Mouse (Mus musculus): ENCODE data around the gene Wdr31. TPM values are rescaled to one million over a fixed set of nuclear protein-coding genes. Genes with fewer than 3 reads are reported as not detected.

Gene Wdr31
- total and polyA plus RNA-seq, 2 experiments from 2014 or later, result 9.5 to 20.0 TPM

DNA sequence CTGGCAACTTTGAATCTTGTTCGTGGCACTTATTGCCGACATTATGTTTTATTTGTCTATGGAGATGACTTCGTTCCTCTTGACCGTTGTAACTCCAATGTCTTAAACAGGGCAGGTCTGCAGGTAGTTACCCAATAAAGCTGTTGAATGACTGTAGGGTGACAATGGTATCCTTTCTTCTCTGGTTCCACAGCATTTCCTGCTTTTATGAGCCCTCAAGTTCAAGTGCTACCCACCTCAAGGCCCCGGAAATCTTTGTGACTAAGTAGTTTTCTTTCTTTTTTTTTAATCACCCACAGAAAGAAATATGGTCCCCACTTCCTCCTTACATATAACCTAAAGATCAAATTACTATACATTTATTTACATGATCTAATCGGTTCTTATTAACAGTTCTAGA, 5.1 kb upstream of the Wdr31 start:
- Histone ChIP-seq H3K36me3 (ENCODE audit: insufficient read depth) (no peaks in the 10 kb centered on the region), H3K27me3 (ENCODE audit: insufficient read depth, low read length) (peaks cover 16% of the 10 kb centered on the region), H3K27ac (ENCODE audit: low read depth, low read length) (no peak overlapping the region), H3K4me2 (ENCODE audit: low read depth) (no peak overlapping the region), H3K9ac (no peak overlapping the region), H3K4me1 (ENCODE audit: insufficient read depth) (peaks cover 3% of the 10 kb centered on the region; the same call in 1 of the 2 replicates), H3K4me3 (ENCODE audit: low read depth, low read length) (no peak overlapping the region), H3K9me3 (ENCODE audit: low read length) (no peaks in the 10 kb centered on the region)
- WGBS, result 93% methylated on average over 6 of the region's 6 CpGs
- no peak for ATAC-seq
- DNase-seq, result no peak
- no peak for TF ChIP-seq CTCF (IDR thresholded peaks at IDR 0.05; ENCODE audit: low read depth)

GRCm38 (mm10) chr4:62475131-62475530, 4.4 kb upstream of the Wdr31 start:
- Histone ChIP-seq H3K4me2 (ENCODE audit: low read depth) (no peak overlapping the region), H3K4me3 (ENCODE audit: low read depth, low read length) (no peak overlapping the region), H3K9me3 (ENCODE audit: low read length) (no peaks in the 10 kb centered on the region), H3K27ac (ENCODE audit: low read depth, low read length) (no peak overlapping the region), H3K36me3 (ENCODE audit: insufficient read depth) (no peaks in the 10 kb centered on the region), H3K4me1 (ENCODE audit: insufficient read depth) (peaks cover 6% of the 10 kb centered on the region; the same call in 1 of the 2 replicates), H3K9ac (no peak overlapping the region), H3K27me3 (ENCODE audit: insufficient read depth, low read length) (peaks cover 16% of the 10 kb centered on the region)
- DNase-seq, result no peak
- no peak for TF ChIP-seq CTCF (IDR thresholded peaks at IDR 0.05; ENCODE audit: low read depth)
- 70% methylated on average over 2 of the region's 2 CpGs for WGBS
- ATAC-seq, result no peak

DNA sequence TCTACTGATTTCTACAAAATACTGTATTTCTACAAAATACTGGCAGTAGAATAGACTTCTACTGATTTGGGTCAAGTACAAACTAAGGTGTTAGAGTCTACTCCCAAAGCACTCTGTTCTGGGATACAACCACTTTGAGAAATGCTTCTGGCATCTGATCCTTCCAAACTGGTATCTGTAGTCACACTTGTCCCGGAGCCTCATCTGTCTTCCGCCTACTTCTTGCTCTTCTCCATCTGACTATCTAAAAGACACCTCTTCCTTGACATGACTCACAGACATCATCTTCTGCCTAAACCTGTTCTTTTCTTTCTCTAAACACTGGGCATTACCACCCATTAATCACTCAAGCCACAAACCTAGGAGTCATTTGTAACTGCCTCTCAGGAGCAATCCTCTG, 1.4 kb upstream of the Wdr31 start:
- ATAC-seq (no peak), DNase-seq (no peak)
- 90% methylated on average over 2 of the region's 2 CpGs for WGBS
- Histone ChIP-seq H3K27ac (ENCODE audit: low read depth, low read length) (no peak overlapping the region), H3K9ac (no peak overlapping the region), H3K27me3 (ENCODE audit: insufficient read depth, low read length) (no peaks in the 10 kb centered on the region), H3K36me3 (ENCODE audit: insufficient read depth) (no peaks in the 10 kb centered on the region), H3K4me2 (ENCODE audit: low read depth) (no peak overlapping the region), H3K9me3 (ENCODE audit: low read length) (no peaks in the 10 kb centered on the region), H3K4me3 (ENCODE audit: low read depth, low read length) (no peak overlapping the region), H3K4me1 (ENCODE audit: insufficient read depth) (0 out of 2 replicates have a peak, but pooled peaks cover 3% of the 10 kb centered on the region)
- TF ChIP-seq CTCF (IDR thresholded peaks at IDR 0.05; ENCODE audit: low read depth), result no peak

GRCm38 (mm10) chr4:62468158-62468557, 2.5 kb downstream of the Wdr31 start:
- Histone ChIP-seq H3K4me2 (ENCODE audit: low read depth) (no peak overlapping the region), H3K36me3 (ENCODE audit: insufficient read depth) (no peaks in the 10 kb centered on the region), H3K27ac (ENCODE audit: low read depth, low read length) (no peak overlapping the region), H3K4me3 (ENCODE audit: low read depth, low read length) (no peak overlapping the region), H3K27me3 (ENCODE audit: insufficient read depth, low read length) (no peaks in the 10 kb centered on the region), H3K9ac (no peak overlapping the region), H3K9me3 (ENCODE audit: low read length) (no peaks in the 10 kb centered on the region), H3K4me1 (ENCODE audit: insufficient read depth) (0 out of 2 replicates have a peak, but pooled peaks cover 3% of the 10 kb centered on the region)
- ATAC-seq (no peak), DNase-seq (no peak)
- peak; percentile 31 for TF ChIP-seq CTCF (IDR thresholded peaks at IDR 0.05; ENCODE audit: low read depth)
- 96% methylated on average over 1 of the region's 1 CpGs for WGBS

GRCm38 (mm10) chr4:62463124-62463523, 7.6 kb downstream of the Wdr31 start:
- no peaks in the 10 kb centered on the region for H3K9me3 ChIP-seq (ENCODE audit: low read length)
- TF ChIP-seq CTCF (IDR thresholded peaks at IDR 0.05; ENCODE audit: low read depth), result no peak
- H3K9ac ChIP-seq, result no peak overlapping the region
- no peak overlapping the region for H3K4me3 ChIP-seq (ENCODE audit: low read depth, low read length)
- H3K4me2 ChIP-seq (ENCODE audit: low read depth), result no peak overlapping the region
- H3K4me1 ChIP-seq (ENCODE audit: insufficient read depth), result no peaks in the 10 kb centered on the region
- ATAC-seq (no peak), DNase-seq (no peak)
- no peaks in the 10 kb centered on the region for H3K27me3 ChIP-seq (ENCODE audit: insufficient read depth, low read length)
- H3K27ac ChIP-seq (ENCODE audit: low read depth, low read length), result no peak overlapping the region
- peaks cover 6% of the 10 kb centered on the region; the same call in 1 of the 2 replicates for H3K36me3 ChIP-seq (ENCODE audit: insufficient read depth)
- 81% methylated on average over 2 of the region's 2 CpGs for WGBS

GRCm38 (mm10) chr4:62460348-62460747, 10.3 kb downstream of the Wdr31 start:
- H3K36me3 ChIP-seq (ENCODE audit: insufficient read depth), result peaks cover 11% of the 10 kb centered on the region
- WGBS, result 92% methylated on average over 8 of the region's 8 CpGs

DNA sequence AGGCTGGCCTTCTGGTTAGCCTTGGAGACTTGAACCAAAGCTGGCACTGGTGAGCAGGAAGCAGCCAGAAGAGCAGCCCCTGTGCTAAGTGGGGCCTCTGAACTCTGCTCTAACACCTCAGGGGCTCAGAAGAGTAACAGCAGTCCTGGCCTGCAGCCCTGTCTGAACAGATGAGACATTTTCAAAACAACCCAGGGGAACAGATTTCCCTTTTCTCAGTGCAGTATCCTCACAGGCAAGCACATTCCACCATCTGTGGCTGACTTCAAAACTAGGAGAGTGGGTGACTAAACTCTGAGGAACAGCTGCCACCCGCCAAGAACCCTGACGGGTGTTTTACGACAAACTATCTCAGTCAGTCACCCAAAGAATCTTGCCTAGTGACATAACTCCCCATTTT, 11.6 kb downstream of the Wdr31 start:
- Histone ChIP-seq H3K4me1 (ENCODE audit: insufficient read depth) (no peaks in the 10 kb centered on the region), H3K4me2 (ENCODE audit: low read depth) (no peak overlapping the region), H3K4me3 (ENCODE audit: low read depth, low read length) (no peak overlapping the region), H3K27ac (ENCODE audit: low read depth, low read length) (no peak overlapping the region), H3K27me3 (ENCODE audit: insufficient read depth, low read length) (no peaks in the 10 kb centered on the region), H3K36me3 (ENCODE audit: insufficient read depth) (peaks cover 11% of the 10 kb centered on the region), H3K9me3 (ENCODE audit: low read length) (no peaks in the 10 kb centered on the region), H3K9ac (no peak overlapping the region)
- DNase-seq (peak; percentile 68), ATAC-seq (peak; percentile 87)
- TF ChIP-seq CTCF (IDR thresholded peaks at IDR 0.05; ENCODE audit: low read depth), result no peak
- WGBS, result 52% methylated on average over 3 of the region's 3 CpGs

More at GRCm38 (mm10) chr4:62460348-62460747, 10.3 kb downstream of the Wdr31 start:
- Histone ChIP-seq H3K27ac (ENCODE audit: low read depth, low read length) (no peak overlapping the region), H3K9me3 (ENCODE audit: low read length) (no peaks in the 10 kb centered on the region), H3K4me1 (ENCODE audit: insufficient read depth) (no peaks in the 10 kb centered on the region), H3K9ac (no peak overlapping the region), H3K4me3 (ENCODE audit: low read depth, low read length) (no peak overlapping the region), H3K4me2 (ENCODE audit: low read depth) (no peak overlapping the region), H3K27me3 (ENCODE audit: insufficient read depth, low read length) (no peaks in the 10 kb centered on the region)
- DNase-seq, result no peak
- no peak for TF ChIP-seq CTCF (IDR thresholded peaks at IDR 0.05; ENCODE audit: low read depth)
- ATAC-seq, result no peak
